Mouse (Mus musculus): ENCODE data around the gene Rbm4. TPM values are rescaled to one million over a fixed set of nuclear protein-coding genes. Genes with fewer than 3 reads are reported as not detected.
A peak's percentile ranks its signal among the peaks of the same experiment; 100 is the strongest.

Rbm4 gene
- polyA plus RNA-seq, 1 experiment from 2014 or later: 68.6 TPM

GRCm38 (mm10) chr19:4743524-4743923 is 50.2 kb downstream of the Rbm4 start:
- no peak overlapping the region for H3K27ac ChIP-seq (replicated peaks; ENCODE audit: low read depth, low read length)
- H3K27me3 ChIP-seq (replicated peaks; ENCODE audit: control insufficient read depth, insufficient read depth, low read length): no peaks in the 10 kb centered on the region
- H3K4me2 ChIP-seq (ENCODE audit: low read depth, low read length): no peak overlapping the region
- H3K4me3 ChIP-seq (ENCODE audit: low read depth, low read length): no peak overlapping the region
- H3K36me3 ChIP-seq (ENCODE audit: control insufficient read depth, insufficient read depth, low read length): 0 out of 2 replicates have a peak, but pooled peaks cover 5% of the 10 kb centered on the region
- 41% methylated on average over 5 of the region's 5 CpGs for WGBS
- ATAC-seq (ENCODE audit: low read depth): no peak
- no peaks in the 10 kb centered on the region for H3K4me1 ChIP-seq (ENCODE audit: control insufficient read depth, insufficient read depth, low read length)
- peak; percentile 54 for DNase-seq (ENCODE audit: low spot score)
- no peaks in the 10 kb centered on the region for H3K9me3 ChIP-seq (ENCODE audit: control insufficient read depth, low read length)
- H3K9ac ChIP-seq (ENCODE audit: low read depth, low read length): no peak overlapping the region

GRCm38 (mm10) chr19:4742229-4742628 is 51.5 kb downstream of the Rbm4 start:
- Histone ChIP-seq H3K36me3 (ENCODE audit: control insufficient read depth, insufficient read depth, low read length) (peaks cover 10% of the 10 kb centered on the region; the same call in 1 of the 2 replicates), H3K9me3 (ENCODE audit: control insufficient read depth, low read length) (no peaks in the 10 kb centered on the region), H3K27ac (replicated peaks; ENCODE audit: low read depth, low read length) (no peak overlapping the region), H3K27me3 (replicated peaks; ENCODE audit: control insufficient read depth, insufficient read depth, low read length) (no peaks in the 10 kb centered on the region), H3K4me3 (ENCODE audit: low read depth, low read length) (no peak overlapping the region), H3K4me1 (ENCODE audit: control insufficient read depth, insufficient read depth, low read length) (no peaks in the 10 kb centered on the region), H3K4me2 (ENCODE audit: low read depth, low read length) (no peak overlapping the region), H3K9ac (ENCODE audit: low read depth, low read length) (no peak overlapping the region)
- WGBS: 96% methylated on average over 6 of the region's 6 CpGs
- ATAC-seq (ENCODE audit: low read depth): no peak
- no peak for DNase-seq (ENCODE audit: low spot score)

GRCm38 (mm10) chr19:4741482-4741881 is 52.2 kb downstream of the Rbm4 start:
- Histone ChIP-seq H3K4me1 (ENCODE audit: control insufficient read depth, insufficient read depth, low read length) (no peaks in the 10 kb centered on the region), H3K4me3 (ENCODE audit: low read depth, low read length) (no peak overlapping the region), H3K9ac (ENCODE audit: low read depth, low read length) (no peak overlapping the region), H3K9me3 (ENCODE audit: control insufficient read depth, low read length) (no peaks in the 10 kb centered on the region), H3K4me2 (ENCODE audit: low read depth, low read length) (no peak overlapping the region), H3K27ac (replicated peaks; ENCODE audit: low read depth, low read length) (no peak overlapping the region), H3K27me3 (replicated peaks; ENCODE audit: control insufficient read depth, insufficient read depth, low read length) (no peaks in the 10 kb centered on the region), H3K36me3 (ENCODE audit: control insufficient read depth, insufficient read depth, low read length) (peaks cover 10% of the 10 kb centered on the region; the same call in 1 of the 2 replicates)
- ATAC-seq (ENCODE audit: low read depth): no peak
- no peak for DNase-seq (ENCODE audit: low spot score)
- WGBS: 81% methylated on average over 10 of the region's 10 CpGs

- ATAC-seq (ENCODE audit: low read depth) (no peak), DNase-seq (ENCODE audit: low spot score) (no peak)
- Histone ChIP-seq H3K27ac (replicated peaks; ENCODE audit: low read depth, low read length) (no peak overlapping the region), H3K4me1 (ENCODE audit: control insufficient read depth, insufficient read depth, low read length) (no peaks in the 10 kb centered on the region), H3K4me3 (ENCODE audit: low read depth, low read length) (no peak overlapping the region), H3K9ac (ENCODE audit: low read depth, low read length) (no peak overlapping the region), H3K36me3 (ENCODE audit: control insufficient read depth, insufficient read depth, low read length) (peaks cover 10% of the 10 kb centered on the region; the same call in 1 of the 2 replicates), H3K27me3 (replicated peaks; ENCODE audit: control insufficient read depth, insufficient read depth, low read length) (no peaks in the 10 kb centered on the region), H3K4me2 (ENCODE audit: low read depth, low read length) (no peak overlapping the region), H3K9me3 (ENCODE audit: control insufficient read depth, low read length) (no peaks in the 10 kb centered on the region)
- 90% methylated on average over 5 of the region's 5 CpGs for WGBS
Measured at GRCm38 (mm10) chr19:4739762-4740161, 53.9 kb downstream of the Rbm4 start.

GRCm38 (mm10) chr19:4739053-4739452 is 54.6 kb downstream of the Rbm4 start:
- no peak for ATAC-seq (ENCODE audit: low read depth)
- no peaks in the 10 kb centered on the region for H3K9me3 ChIP-seq (ENCODE audit: control insufficient read depth, low read length)
- H3K27ac ChIP-seq (replicated peaks; ENCODE audit: low read depth, low read length): no peak overlapping the region
- no peak overlapping the region for H3K4me3 ChIP-seq (ENCODE audit: low read depth, low read length)
- WGBS: 91% methylated on average over 11 of the region's 11 CpGs
- no peak overlapping the region for H3K4me2 ChIP-seq (ENCODE audit: low read depth, low read length)
- no peaks in the 10 kb centered on the region for H3K4me1 ChIP-seq (ENCODE audit: control insufficient read depth, insufficient read depth, low read length)
- no peaks in the 10 kb centered on the region for H3K27me3 ChIP-seq (replicated peaks; ENCODE audit: control insufficient read depth, insufficient read depth, low read length)
- no peak overlapping the region for H3K9ac ChIP-seq (ENCODE audit: low read depth, low read length)
- DNase-seq (ENCODE audit: low spot score): no peak
- H3K36me3 ChIP-seq (ENCODE audit: control insufficient read depth, insufficient read depth, low read length): peaks cover 10% of the 10 kb centered on the region; the same call in 1 of the 2 replicates

- no peaks in the 10 kb centered on the region for H3K27me3 ChIP-seq (replicated peaks; ENCODE audit: control insufficient read depth, insufficient read depth, low read length)
- H3K4me3 ChIP-seq (ENCODE audit: low read depth, low read length): no peak overlapping the region
- H3K9me3 ChIP-seq (ENCODE audit: control insufficient read depth, low read length): no peaks in the 10 kb centered on the region
- no peak overlapping the region for H3K4me2 ChIP-seq (ENCODE audit: low read depth, low read length)
- WGBS: 86% methylated on average over 11 of the region's 13 CpGs
- no peak for DNase-seq (ENCODE audit: low spot score)
- no peak for ATAC-seq (ENCODE audit: low read depth)
- H3K36me3 ChIP-seq (ENCODE audit: control insufficient read depth, insufficient read depth, low read length): peaks cover 10% of the 10 kb centered on the region; the same call in 1 of the 2 replicates
- H3K9ac ChIP-seq (ENCODE audit: low read depth, low read length): no peak overlapping the region
- H3K27ac ChIP-seq (replicated peaks; ENCODE audit: low read depth, low read length): no peak overlapping the region
- no peaks in the 10 kb centered on the region for H3K4me1 ChIP-seq (ENCODE audit: control insufficient read depth, insufficient read depth, low read length)
Measured at GRCm38 (mm10) chr19:4737866-4738265, 55.8 kb downstream of the Rbm4 start.

Other genes with a start within 250 kb of the Rbm4 start
- gene Lrfn4, start 178.2 kb downstream of the Rbm4 start, polyA plus RNA-seq (2014; fragmentation: Nextera tagmentation; extraction: Ambion mirVana): 7.4 and 9.7 TPM in 2 replicates
- 52.1 and 62.8 TPM in 2 replicates for gene Rce1, start 168.3 kb downstream of the Rbm4 start, polyA plus RNA-seq (2014; fragmentation: Nextera tagmentation; extraction: Ambion mirVana)
- gene Gm960, start 95.2 kb downstream of the Rbm4 start, polyA plus RNA-seq (2014; fragmentation: Nextera tagmentation; extraction: Ambion mirVana): 3.9 and 4.6 TPM in 2 replicates
- 3.7 and 4.0 TPM in 2 replicates for gene Sptbn2, start 82.7 kb downstream of the Rbm4 start, polyA plus RNA-seq (2014; fragmentation: Nextera tagmentation; extraction: Ambion mirVana)
- gene Rbm4b, start 37.4 kb downstream of the Rbm4 start, polyA plus RNA-seq (2014; fragmentation: Nextera tagmentation; extraction: Ambion mirVana): 41.1 and 50.0 TPM in 2 replicates
- gene Gm21992, start 17.7 kb upstream of the Rbm4 start, polyA plus RNA-seq (2014; fragmentation: Nextera tagmentation; extraction: Ambion mirVana): 14.9 and 17.1 TPM in 2 replicates
- gene Rbm14, start 17.7 kb upstream of the Rbm4 start, polyA plus RNA-seq (2014; fragmentation: Nextera tagmentation; extraction: Ambion mirVana): 61.5 and 65.3 TPM in 2 replicates
- 48.3 and 54.1 TPM in 2 replicates for gene Ccs, start 45.4 kb upstream of the Rbm4 start, polyA plus RNA-seq (2014; fragmentation: Nextera tagmentation; extraction: Ambion mirVana)
- 0.54 and 0.64 TPM in 2 replicates for gene Ccdc87, start 45.5 kb upstream of the Rbm4 start, polyA plus RNA-seq (2014; fragmentation: Nextera tagmentation; extraction: Ambion mirVana)
- 44.1 and 50.4 TPM in 2 replicates for gene Ctsf, start 61.2 kb upstream of the Rbm4 start, polyA plus RNA-seq (2014; fragmentation: Nextera tagmentation; extraction: Ambion mirVana)
- 21.4 TPM in 2 replicates for gene Actn3, start 84.0 kb upstream of the Rbm4 start, polyA plus RNA-seq (2014; fragmentation: Nextera tagmentation; extraction: Ambion mirVana)
- 8.6 and 11.6 TPM in 2 replicates for gene Zdhhc24, start 84.8 kb upstream of the Rbm4 start, polyA plus RNA-seq (2014; fragmentation: Nextera tagmentation; extraction: Ambion mirVana)
- 4.2 and 5.6 TPM in 2 replicates for gene Bbs1, start 112.7 kb upstream of the Rbm4 start, polyA plus RNA-seq (2014; fragmentation: Nextera tagmentation; extraction: Ambion mirVana)
- gene Dpp3, start 134.4 kb upstream of the Rbm4 start, polyA plus RNA-seq (2014; fragmentation: Nextera tagmentation; extraction: Ambion mirVana): 78.8 and 95.0 TPM in 2 replicates
- 2.0 and 2.3 TPM in 2 replicates for gene Peli3, start 149.2 kb upstream of the Rbm4 start, polyA plus RNA-seq (2014; fragmentation: Nextera tagmentation; extraction: Ambion mirVana)
- 104 and 109 TPM in 2 replicates for gene Mrpl11, start 168.2 kb upstream of the Rbm4 start, polyA plus RNA-seq (2014; fragmentation: Nextera tagmentation; extraction: Ambion mirVana)
- gene Npas4, start 196.4 kb upstream of the Rbm4 start, polyA plus RNA-seq (2014; fragmentation: Nextera tagmentation; extraction: Ambion mirVana): 0.07 TPM in 1 of 2 replicates, not detected in the other
- 4.0 and 4.1 TPM in 2 replicates for gene Slc29a2, start 230.0 kb upstream of the Rbm4 start, polyA plus RNA-seq (2014; fragmentation: Nextera tagmentation; extraction: Ambion mirVana)
- gene B4gat1, start 244.9 kb upstream of the Rbm4 start, polyA plus RNA-seq (2014; fragmentation: Nextera tagmentation; extraction: Ambion mirVana): 42.9 and 51.5 TPM in 2 replicates
- gene AC124502.3, start 245.0 kb upstream of the Rbm4 start, polyA plus RNA-seq (2014; fragmentation: Nextera tagmentation; extraction: Ambion mirVana): 0.51 and 1.7 TPM in 2 replicates
- gene Brms1, start 247.5 kb upstream of the Rbm4 start, polyA plus RNA-seq (2014; fragmentation: Nextera tagmentation; extraction: Ambion mirVana): 35.0 and 38.7 TPM in 2 replicates